Mouse (Mus musculus) thymus, postnatal 14 days (tissue): ENCODE results near the gene Tnfrsf13c.

ENCODE experiments used
- DNase-seq: peaks from one replicate; pipeline ENCODE4 v3.0.0; 2021

Tnfrsf13c gene

DNA sequence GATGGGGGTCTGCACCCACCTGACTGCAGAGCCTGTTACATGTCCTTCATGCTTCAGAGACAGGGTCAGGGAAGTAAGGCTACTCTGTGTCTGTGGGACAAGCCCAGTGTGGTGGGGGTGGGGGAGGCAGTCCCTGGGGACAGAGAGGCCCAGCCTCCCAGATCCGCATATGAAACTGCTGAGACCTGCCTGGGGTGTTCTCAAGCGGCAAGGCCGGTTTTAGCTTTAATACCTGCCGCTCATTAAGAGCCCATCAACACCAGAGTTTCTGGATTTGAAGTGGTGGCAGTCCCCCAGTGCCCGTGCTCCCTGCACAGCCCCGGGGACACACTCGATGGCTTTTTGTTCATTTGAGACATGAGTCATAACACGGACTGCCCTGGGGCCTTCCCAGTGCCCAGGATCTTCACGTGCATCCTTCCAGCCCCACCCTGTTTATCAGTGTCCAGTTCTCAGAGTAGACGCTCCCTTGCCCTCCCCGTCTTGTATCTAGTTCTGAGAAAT is 5.4 kb upstream of the Tnfrsf13c start:
- no peak for DNase-seq

DNA sequence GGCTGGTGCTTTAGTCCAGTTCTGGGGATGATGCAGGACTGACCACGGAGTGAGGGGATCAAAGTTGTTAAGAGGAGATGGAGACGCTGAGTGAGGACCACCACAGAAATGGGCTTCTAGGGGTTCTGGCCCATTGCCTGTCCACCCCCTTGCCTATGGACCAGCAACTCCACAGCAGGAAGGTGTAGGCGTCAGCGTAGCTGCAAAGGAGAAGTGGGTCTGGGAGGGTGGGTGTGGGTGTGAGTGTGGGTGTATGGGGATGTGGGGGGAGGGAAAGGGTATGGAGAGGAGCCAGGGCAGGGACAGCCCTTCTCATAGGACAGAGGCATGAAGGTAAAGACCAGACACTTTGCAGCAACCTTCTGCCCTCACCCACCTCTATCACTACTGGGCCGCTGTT is 1.6 kb upstream of the Tnfrsf13c start:
- DNase-seq: no peak

DNA sequence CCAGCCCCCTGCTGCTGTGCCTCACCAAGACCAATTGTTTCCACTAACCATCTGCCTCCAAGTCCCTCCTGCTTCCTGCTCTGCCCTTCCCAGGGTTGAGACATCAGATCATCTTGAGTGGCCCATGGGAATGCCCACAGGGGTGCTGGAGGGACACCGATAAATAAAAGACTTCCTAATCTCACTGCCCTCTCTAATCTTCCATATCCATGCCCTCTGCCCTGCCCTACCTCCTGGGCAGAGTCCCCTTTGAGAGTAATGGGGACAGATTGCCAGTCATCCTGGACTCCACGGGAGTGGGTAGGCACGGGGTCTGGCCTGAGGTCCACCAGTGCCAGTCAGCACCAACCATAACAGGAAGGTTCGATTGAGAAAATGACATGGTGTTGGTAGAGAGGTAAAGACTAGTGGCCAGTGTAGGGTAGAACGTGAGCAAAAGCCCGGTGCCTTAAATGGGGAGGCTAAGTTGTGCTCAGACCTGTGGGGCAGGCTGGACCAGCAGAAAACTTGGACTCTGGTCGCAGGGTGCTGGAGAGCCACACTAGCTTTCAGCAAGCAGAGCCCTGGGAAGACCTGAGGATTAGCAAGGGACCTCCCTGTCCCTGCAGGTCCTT is 540 bp upstream of the Tnfrsf13c start:
- no peak for DNase-seq

DNA sequence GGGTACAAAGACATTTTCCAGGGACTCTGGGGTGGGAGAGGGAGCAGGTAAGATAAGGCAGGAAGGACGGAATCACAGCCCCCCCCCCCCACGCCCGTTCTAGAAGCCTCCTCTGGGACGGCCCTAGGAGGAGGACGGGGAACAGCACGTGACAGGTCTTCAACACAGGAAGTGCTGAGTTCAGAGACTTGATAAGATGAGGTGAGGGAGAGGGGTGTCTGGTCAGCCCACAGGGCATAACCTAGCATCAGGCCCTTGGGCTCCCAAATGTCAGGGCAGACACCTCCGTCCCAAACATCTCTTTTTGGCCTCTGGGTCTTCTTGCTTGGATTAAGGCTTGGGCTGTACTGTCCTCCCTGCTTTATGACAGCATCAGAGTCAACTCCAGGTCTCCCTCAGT is 918 bp downstream of the Tnfrsf13c start:
- DNase-seq: no peak

DNA sequence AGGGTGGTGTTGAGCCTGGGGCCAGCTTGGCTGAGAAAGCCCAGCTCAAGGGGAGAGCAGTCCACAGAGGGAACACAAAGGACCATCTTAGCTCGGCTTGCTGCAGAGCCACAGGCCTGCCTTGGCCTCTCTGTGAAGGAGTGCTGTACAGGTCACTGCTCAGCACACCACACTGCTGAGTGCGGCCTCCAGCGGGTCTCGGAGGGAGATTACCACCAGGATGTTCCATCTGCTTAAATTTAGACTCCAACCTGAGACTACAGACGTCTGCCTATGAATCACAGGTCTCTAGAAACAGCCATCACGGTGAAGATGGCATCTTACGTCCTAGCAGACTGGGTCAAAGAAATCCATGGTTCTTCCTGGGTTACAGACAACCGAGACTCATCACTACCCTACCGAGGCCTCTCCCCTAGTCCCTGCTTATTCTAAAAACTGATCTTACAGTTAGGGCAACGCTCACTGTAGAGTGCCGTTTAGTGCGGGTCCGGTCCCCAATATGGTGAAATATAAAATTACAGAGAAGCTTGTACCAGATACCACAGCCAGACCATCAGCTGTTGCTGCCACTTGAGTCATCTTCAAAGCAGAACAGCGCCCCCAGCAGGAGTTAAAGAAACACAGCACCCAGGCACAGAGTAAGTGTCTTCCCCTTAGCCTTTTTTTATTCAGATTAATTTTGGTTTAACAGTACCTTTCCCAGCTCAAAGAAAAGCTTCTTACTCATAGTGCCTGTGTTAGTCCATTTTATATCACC is 2.9 kb downstream of the Tnfrsf13c start:
- no peak for DNase-seq

DNA sequence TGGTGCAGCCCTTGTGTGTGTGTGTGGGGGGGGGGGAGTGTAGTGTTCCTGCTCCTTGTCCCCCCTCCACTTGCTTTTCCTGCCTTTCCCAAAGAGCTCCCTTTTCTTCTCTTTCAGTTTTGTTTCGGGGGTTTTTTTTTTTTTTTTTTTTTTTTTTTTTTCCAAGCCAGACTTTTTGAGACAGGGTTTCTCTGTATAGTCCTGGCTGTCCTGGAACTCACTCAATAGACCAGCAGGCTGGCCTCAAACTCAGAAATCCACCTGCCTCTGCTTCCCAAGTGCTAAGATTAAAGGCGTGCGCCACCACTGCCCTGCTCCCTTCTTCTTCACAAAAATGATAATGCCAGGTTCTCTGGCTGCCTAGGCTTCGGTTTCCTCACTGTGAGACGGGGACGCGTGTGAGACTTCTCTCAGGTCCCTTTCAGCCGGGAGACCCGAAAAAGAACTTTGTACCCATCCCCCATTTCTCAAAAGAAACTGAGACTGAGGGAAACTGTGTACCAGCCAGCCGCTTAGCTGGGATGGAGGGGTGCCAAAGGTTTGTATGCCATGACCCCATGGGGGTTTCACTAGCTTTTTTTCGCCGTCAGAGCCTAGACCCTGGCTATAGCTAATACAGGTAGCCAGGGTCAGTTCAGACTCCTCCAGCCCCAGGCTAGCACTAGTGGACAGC is 4.0 kb downstream of the Tnfrsf13c start:
- no peak for DNase-seq

DNA sequence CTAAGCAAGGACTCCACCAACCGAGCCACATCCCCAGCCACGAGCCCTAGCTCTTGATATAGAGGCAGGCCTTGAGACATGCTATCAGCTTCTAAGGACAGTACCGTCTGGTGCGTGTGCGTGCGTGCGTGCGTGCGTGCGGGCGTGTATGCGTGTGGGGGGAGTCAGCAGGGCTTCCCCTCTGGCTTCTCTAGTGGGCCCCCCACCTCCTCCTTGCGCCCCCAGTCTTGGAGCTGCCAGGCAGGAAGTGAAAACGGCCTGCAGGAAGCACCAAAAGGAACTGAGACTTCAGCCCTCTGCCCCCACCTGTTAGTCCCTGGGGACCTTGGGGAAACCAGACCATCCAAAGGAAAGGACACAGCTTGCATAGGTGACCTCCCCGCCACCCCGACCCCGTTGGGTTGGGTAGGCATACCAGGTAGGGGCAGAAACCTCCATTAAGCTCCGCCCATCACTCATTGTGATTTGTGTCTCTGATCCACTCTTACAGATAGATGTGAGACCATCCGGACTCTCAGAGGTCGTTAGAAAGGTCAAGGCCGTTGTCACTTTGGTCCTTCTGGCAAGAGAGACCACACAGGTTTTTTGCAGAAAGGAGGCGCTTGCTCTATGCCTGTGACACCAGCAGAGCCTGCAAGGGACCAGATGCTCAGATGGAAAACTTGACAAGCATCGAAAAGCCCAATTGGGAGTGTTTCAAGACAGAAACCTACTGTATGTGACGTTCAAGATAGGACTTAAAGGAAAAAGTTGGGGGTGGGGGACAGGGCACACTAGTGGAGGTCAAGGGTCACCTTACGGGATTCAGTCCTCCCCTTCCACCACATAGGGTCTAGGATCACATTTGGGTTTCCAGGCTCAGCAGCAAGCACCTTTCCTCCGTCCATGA is 5.1 kb downstream of the Tnfrsf13c start:
- DNase-seq: no peak

DNA sequence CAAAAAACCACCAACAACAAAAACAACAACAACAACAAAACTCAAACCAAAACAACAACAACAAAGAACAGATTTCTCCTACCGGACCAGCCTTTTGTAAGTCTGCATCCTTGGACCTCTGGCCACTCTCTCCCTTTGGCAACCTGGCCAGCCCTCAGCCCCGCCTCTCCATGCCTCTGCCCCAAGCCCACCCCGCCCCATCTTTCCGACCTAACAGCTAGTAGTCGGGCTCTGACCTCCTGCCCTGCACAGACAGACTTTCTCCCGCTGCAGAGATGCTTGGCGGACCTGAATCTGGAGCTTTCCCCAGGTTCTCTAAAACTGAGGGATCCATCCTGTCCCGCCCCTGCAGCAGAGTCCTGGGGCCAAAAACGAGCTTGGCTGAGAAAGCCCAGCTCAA is 6.2 kb downstream of the Tnfrsf13c start:
- DNase-seq: no peak

DNA sequence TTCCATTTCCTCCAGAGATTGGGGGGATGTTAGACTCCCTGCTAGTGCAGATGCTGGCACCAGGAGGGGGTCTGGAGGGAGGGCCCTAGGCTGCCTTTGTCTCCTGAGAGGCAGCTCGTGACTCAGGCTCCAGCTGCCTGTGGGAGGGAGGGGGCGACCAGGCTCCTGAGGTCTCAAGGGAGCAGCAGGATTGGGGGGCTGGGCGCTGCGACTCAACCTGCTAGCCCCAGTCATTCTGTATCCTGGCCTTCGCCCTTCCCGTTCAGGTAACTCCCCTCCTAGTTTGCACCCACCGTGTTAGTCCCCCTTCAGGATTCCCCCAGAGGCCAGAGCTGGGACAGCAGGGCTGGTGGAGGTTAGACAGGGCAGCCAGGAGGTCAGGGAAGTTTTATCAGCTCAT is 7.1 kb downstream of the Tnfrsf13c start:
- DNase-seq: no peak

DNA sequence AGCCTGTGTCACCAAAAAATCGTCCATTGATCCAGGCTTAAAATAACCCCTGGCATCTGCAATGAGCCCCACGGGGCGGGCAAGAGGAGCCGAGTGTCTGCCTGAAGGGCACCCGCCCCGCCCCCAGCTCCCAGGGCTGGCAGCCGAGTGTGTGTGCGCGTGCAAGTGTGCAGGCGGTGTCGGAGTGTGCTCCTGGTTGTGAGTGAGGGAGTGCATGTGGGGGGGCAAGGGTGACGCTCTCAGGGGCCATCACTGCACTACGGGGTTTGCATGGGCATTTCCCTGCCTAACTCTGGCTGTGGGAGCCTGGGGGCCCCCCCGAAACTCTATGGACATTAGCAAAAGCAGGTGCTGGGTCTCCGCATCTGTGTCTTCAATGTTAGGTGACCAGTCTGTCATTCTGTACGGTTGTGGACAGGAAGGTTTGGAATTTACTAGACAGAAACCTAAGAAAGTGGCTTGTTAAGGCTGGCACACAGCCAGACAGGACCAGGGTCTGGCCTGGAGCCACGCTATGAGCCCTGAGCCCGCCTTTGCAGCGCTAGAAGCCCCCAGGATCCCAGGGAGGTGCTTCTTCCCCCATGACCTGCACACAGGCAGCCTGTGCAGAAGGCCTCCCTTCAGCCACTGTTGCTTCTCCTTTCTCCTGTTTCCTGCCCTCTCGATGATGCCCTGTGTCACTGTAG is 7.9 kb downstream of the Tnfrsf13c start:
- no peak for DNase-seq

DNA sequence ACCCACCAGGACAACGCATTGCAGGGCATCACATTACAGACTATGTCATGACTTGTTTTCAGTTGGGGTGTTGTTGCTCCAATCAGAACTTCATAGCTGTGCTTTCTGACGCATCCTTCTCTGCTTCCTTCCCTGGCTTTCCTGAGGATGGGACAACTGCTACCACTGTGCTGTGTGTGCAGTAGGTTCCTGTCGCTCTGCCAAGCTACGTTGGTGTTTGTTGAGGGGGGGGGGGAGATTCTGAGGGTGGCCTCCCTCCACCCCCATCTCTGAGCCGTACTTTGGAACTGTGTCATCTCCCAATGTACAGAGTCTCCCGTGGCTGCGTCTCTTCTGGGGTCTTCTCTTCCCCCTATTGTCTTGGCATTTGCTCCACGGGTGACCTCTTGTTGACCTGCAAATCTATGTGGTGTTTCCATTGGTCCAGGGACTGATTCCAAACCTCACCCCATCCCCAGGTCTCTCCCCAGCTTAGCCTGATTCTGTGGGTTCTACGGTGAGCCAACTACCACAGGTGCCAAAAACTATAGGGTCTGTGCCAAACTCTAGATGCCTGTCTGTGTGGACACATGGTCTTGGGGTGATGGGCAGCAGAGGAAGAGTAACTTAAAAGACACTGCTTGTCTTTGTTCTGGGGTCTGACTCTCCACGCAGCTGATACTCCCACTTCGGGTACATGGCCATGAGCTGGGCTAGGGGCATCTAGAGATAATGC is 8.7 kb downstream of the Tnfrsf13c start:
- DNase-seq: no peak

DNA sequence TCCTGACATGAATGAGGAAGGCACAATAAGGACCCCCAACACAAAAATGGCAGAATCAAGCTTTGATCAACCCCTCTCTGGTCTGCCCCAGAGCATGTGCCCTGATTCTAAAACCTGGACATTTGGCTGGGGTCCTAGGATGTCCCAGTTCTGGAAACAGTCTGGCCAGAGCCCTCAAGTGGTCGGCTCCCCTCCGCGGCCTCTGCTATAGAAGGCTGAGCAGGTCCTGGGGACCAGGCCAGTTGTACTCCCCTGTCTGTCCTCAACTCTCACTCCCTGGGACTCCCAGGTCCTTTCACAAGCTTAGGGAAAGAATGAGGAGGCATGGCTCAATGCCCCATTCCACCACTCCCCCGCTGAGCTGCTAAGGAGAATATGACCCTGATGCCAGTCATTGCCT is 10.9 kb downstream of the Tnfrsf13c start:
- DNase-seq: no peak

DNA sequence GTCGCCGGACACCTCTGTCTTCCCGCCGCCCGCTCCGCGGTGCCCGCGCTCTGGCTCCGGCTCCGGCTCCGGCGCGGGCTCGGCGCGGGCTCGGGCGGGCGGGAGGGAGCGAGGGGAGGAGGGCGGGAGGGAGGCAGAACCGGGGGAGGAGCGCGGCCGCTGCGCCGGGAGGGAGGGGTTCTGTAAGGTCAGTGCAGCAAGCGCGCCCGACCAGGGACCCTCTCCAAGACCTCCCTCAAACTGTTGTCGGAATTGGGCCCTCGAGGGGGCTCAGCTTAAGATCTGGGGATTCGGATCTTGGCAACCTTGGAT is 11.5 kb downstream of the Tnfrsf13c start, which contains the start of gene Shisa8:
Gene Shisa8, minus strand, starts transcription at position 64 of the 312 bp plus-strand sequence.
- DNase-seq: no peak

DNA sequence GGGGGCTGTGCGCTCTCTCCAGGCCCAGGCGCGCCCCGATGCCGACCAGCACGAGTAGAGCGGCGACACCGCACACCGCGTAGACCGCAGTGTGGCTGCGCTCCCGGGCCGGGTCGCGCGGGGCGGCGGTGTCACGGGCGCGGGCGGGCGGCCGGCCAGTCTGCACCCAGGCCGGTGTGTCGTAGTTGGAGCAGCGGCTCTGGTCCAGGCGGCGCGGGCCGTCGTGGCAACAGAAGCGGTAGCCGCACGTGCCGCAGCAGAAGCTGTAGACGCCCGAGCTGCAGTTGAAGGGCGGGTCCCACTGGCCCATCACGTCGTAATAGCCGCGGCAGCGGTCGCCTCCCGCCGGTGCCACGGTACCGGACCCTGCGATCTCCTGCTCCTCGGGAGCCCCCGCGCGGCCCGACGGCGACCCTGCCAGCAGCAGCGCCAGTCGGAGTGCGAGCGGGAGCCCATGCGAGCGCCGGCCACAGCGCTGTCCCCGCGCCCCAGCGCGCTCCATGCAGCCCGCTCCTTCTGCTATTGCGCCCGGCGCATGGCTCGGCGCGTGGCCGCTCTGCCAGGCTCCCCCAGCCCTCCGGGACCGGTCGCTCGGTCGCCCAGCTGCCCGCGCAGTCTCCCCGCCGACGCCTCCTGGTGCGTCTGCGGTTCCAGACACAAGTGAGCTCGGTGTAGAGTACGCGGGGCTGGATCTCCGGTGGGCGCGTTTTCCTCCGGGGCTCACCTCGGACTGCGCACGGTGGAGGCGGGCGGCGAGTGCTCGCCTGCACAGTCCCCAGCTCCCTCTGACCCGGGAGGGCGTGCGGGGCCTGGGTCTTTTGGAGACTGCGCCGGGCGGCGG is 12.0 kb downstream of the Tnfrsf13c start:
- no peak for DNase-seq

DNA sequence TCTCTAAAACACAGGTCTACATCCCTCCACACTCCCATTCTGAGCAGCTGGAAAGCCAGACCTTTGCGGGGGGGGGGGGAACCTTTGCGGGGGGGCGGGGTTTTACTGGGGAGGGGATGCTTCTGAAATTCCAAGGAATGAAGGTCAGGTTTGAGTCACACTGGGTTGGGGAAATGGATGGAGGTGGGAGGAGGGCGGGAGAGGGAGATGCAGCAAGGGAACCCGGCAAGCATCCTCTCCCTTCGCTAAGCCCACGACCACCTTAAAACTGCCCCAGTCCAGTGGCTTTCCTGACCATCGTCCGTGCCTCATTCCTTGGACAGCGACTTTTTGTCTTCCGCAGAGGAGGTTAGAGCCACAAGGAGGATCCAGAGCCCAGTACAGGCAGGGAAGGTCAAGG is 12.9 kb downstream of the Tnfrsf13c start:
- DNase-seq: no peak

DNA sequence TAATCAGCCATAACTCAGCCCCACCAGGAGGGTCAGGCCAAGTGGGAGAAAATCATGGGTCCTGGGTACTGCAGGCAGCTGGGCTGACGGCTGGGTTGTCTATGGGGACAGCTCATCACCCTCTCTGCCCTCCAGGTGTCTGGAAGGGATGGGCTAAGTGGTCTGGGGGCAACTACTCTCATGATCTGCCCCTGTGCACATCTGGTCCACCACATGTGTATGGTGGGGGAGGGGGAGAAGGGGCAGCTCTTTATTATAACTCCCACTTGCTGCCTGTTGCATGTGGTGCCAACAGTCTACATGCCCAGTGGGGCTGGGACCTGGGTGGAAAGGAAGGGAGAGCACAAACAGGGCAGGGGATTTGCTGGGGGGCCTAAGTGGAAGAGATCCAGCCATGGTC is 13.4 kb downstream of the Tnfrsf13c start:
- DNase-seq: no peak

DNA sequence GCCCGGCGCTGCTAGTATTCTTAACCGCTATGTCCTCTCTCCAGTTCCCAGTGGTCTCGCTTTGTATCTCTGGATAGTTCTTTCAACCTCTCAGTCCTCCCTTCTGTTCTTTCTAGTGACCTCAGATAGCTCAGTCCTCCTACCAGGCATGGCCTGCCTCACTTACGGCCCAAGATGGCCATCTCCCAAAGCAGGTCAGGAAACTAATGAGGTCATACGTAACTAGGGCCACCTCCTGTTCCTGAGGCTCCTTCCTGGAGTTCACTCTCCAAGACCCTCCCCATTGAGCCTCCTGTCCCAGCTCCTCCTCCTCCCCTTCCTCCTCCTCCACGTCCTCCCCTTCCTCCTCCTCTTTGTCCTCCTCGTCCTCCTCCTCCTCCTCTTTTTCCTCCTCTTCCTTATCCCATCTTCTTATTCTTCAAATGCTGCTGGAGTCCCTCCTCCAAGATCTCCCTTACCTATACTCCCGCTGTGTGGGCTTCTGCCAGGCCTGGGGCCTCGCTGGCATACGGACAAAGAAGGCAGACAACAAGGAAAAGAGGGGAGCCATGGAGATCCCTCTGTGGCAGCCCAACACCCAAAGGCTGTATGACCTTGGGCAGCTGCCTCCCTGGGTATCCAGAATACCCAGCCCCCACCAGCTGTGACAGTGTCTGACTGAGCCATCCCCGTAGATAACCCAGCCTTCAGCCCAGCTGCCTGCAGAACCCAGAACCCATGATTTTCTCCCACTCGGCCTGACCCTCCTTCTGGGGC is 14.7 kb downstream of the Tnfrsf13c start:
- DNase-seq: no peak

DNA sequence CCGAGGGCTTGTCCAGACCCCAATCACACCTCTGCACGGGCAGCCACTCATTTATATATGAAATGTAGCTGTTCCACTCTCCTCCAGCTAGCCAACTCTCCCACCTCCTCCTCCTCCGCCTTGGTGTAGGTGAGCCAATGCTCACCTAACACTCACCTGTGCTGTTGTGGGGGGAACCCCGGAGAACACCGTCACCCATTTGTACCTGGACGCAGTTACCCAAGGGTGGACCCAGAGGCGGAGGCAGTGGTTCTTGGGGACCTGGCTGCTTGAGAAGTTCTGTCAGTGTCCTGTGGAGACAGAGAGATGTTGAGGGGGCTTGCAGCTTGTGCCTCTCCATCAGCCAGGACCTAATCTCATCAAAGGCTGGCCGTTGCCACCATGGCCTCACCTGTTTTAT is 15.9 kb downstream of the Tnfrsf13c start:
- no peak for DNase-seq

DNA sequence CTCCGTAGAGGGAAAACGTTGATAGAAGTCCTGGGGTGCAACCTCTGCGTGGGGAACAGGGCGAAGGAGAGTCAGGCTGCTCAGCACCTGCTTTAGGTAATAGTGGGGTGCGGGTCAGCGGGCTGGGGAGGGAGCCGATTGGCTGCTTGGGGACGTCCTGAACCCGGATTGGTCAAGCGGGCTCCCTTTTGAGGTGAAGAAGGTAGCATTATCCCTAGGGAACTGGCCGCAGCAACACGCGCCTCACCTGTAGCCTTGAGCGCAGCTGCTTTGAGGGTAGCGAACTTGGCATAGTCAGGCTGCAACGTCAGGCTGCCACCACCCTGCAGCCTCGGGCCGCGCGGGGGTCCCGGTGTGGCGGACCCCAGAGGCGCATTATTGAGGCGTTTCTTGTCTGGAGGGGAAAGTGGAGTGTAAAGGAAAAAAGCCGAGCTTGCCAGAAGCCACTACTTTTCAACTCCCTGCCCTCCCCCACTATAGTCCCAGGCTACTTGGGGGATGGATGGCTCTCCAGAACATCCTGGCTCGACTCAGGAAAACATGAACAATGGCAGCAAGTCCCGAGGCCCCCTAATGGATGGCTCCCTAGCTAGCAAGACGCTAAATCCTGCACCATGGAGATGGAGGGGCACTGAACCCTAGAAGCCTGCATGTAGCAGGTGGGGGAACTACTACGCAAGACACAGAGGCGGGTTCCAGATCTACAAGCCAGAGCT is 16.5 kb downstream of the Tnfrsf13c start:
- no peak for DNase-seq

DNA sequence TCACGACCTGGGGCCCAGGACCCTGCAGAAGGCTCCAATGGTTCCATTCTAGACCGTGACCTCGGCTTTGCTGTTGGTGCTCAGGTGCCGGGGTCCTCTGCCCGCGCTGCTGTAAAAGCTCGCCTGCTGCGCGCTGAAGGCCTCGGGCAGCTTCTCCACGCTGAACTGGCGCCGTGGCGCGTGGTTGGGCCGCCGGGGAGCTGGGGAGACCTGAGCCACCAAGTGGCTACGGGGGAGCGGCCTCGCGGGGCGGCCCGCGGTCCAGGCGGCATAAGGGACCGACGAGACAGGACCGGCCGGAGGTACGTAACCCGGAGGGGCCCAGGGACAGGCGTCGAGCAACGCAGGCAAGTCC is 17.1 kb downstream of the Tnfrsf13c start:
- no peak for DNase-seq
